Mouse (Mus musculus) ES-E14 (cell line): ENCODE data around the gene Cbr4. TPM values are rescaled to one million over a fixed set of nuclear protein-coding genes. Genes with fewer than 3 reads are reported as not detected.

Experiments
- DNase-seq: peaks from one replicate; pipeline ENCODE4 v3.0.0-alpha.2; 2013; ENCODE audit warnings: low read depth, low spot score
- H3K27ac ChIP-seq: 2 replicates; pipeline ENCODE4 v1.5.1; 2012; ENCODE audit warnings: low read depth, mild to moderate bottlenecking, low read length, moderate library complexity, mixed read lengths; ENCODE audit not compliant: poor library complexity, insufficient read depth, severe bottlenecking
- H3K36me3 ChIP-seq: 2 replicates; pipeline ENCODE4 v1.6.1; 2012; ENCODE audit warnings: mild to moderate bottlenecking, low read length, moderate library complexity, mixed read lengths; ENCODE audit not compliant: control insufficient read depth, poor library complexity, insufficient read depth, severe bottlenecking
- H3K4me1 ChIP-seq, 2 experiments: fragments of 150-350 bp in 1 of 2; sonication (generic) in 1 of 2; 2 replicates each; pipeline ENCODE4 v1.6.1; 2012; ENCODE audit warnings: low read length in 2 of 2, mild to moderate bottlenecking in 1 of 2, mixed read lengths in 1 of 2; ENCODE audit not compliant: control insufficient read depth in 2 of 2, insufficient read depth in 2 of 2, poor library complexity in 1 of 2
- H3K4me3 ChIP-seq, 2 experiments: fragments of 150-350 bp in 1 of 2; sonication (generic) in 1 of 2; 2 replicates each; pipeline ENCODE4 v1.5.1; 2012; ENCODE audit warnings: low read length in 2 of 2, low read depth in 1 of 2, mild to moderate bottlenecking in 1 of 2, mixed read lengths in 1 of 2; ENCODE audit not compliant: insufficient read depth in 1 of 2, poor library complexity in 1 of 2, severe bottlenecking in 1 of 2
- H3K9ac ChIP-seq: 2 replicates; pipeline ENCODE4 v1.6.1; 2012; ENCODE audit warnings: low read depth, mild to moderate bottlenecking, low read length, mixed read lengths; ENCODE audit not compliant: poor library complexity, insufficient read depth, severe bottlenecking
- H3K9me3 ChIP-seq: fragments of 150-350 bp; sonication (generic); 2 replicates; pipeline ENCODE4 v1.6.1; 2012; ENCODE audit warnings: low read depth, mild to moderate bottlenecking, low read length; ENCODE audit not compliant: control insufficient read depth, insufficient read depth
- CHD2 ChIP-seq: IDR thresholded peaks from 2 replicates; pipeline ENCODE4 v1.6.1; 2014; ENCODE audit warnings: mild to moderate bottlenecking, low read depth, low read length, inconsistent platforms
- HCFC1 ChIP-seq: IDR thresholded peaks from 2 replicates; pipeline ENCODE4 v1.6.1; 2012; ENCODE audit warnings: low read length, inconsistent platforms, borderline replicate concordance; ENCODE audit not compliant: insufficient read depth
- MAFK ChIP-seq: IDR thresholded peaks from 2 replicates; pipeline ENCODE4 v1.6.1; 2014; ENCODE audit warnings: mild to moderate bottlenecking, low read depth, low read length, inconsistent platforms; ENCODE audit not compliant: insufficient read depth
- ZC3H11A ChIP-seq: IDR thresholded peaks from 2 replicates; pipeline ENCODE4 v1.6.1; 2012; ENCODE audit warnings: low read depth, mild to moderate bottlenecking, inconsistent platforms, low read length, borderline replicate concordance
- ZNF384 ChIP-seq: IDR thresholded peaks from 2 replicates; pipeline ENCODE4 v1.6.1; 2012; ENCODE audit warnings: low read depth, low read length, inconsistent platforms
- in situ Hi-C, 2 experiments: fragments of 600-800 bp; cut with MboI; formaldehyde crosslinking; loops; one replicate each; pipeline ENCODE4 v1.15.1; 2025; ENCODE audit warnings: low sequenced_read_pairs in 2 of 2, inconsistent platforms in 1 of 2; ENCODE audit not compliant: unreplicated experiment in 2 of 2
- total RNA-seq: library from RNA; depleted of rRNA; stranded (reverse); fragments of 300-350 nt; gene quantifications from 2 replicates; pipeline ENCODE4 v1.2.3, GENCODE M21; 2012

The Cbr4 gene
- total RNA-seq, 1 experiment = 17.5 TPM

DNA sequence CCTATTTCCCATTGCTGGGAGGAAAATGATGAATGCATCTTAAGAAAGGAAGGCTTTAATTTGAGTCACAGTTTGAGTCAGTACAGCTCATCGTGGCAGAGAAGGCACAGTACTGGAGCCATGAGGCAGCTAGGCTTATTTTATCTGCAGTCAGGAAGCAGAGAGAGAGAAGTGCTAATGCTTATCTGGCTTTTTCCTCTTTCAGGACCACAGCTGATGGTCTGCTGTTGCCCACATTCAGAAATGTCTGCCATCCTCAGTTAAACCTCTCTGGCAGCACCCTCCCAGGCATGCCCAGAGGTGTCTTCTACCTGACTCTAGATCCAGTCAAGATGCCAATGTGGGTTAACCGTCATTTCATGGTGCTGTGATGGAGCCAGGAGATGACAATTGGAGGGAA, 23.1 kb upstream of the Cbr4 start:
- no peak for TF ChIP-seq CHD2
- TF ChIP-seq MAFK = no peak
- TF ChIP-seq ZC3H11A = no peak
- TF ChIP-seq ZNF384 = no peak
- TF ChIP-seq HCFC1 = no peak
- no peaks in the 10 kb centered on the region for H3K4me1 ChIP-seq
- DNase-seq = no peak

DNA sequence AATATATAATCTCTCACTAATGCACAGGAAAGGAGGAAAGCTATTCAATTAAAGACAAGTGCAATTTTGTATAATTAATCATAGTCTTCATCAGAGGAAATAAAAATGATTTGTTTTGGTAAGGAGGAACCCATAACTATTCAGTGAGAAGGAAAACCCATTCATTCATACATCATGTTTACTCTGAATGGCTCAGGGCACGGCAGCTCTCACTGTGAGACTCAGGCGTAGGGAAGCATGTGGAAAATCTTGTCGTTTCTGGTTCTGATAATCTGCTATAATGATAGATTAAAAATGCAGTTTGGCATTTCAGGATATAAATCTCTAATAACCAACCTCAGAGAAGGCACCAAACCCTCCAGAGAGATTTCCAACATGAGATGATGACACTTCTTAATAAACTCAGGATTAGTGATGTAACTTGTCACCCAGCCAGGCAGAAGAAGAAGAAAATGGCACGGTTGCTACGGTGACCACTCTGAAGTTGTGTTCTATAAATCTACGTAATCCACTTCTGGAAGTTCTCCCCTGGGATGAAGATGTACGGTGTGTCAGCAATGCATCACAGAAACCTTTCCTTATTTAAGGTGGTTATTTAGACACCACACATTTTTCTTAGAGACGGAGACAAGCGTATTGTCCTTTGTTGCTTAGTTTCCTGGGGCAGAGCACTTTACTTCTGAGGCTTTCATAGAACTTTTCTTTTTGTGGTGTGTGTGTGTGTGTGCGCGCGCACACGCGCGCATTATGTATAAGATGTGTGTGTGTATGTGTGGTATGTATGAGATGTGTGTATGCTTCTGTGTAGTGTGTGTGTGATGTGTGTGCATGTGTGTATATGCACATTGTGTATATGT, 20.6 kb upstream of the Cbr4 start:
- H3K27ac ChIP-seq = no peak overlapping the region
- in situ Hi-C loops = no loop called here
- H3K4me3 ChIP-seq = no peak overlapping the region
- H3K9me3 ChIP-seq = no peaks in the 10 kb centered on the region
- H3K9ac ChIP-seq = no peak overlapping the region
- no peak for TF ChIP-seq CHD2
- TF ChIP-seq HCFC1 = no peak
- no peak for TF ChIP-seq ZNF384
- no peak for TF ChIP-seq MAFK
- TF ChIP-seq ZC3H11A = no peak
- no peak for DNase-seq
- H3K4me1 ChIP-seq = no peaks in the 10 kb centered on the region
- H3K36me3 ChIP-seq = no peaks in the 10 kb centered on the region

More for the DNA sequence above, 23.1 kb upstream of the Cbr4 start:
- H3K4me3 ChIP-seq = no peak overlapping the region
- H3K36me3 ChIP-seq = no peaks in the 10 kb centered on the region
- H3K27ac ChIP-seq = no peak overlapping the region
- no peak overlapping the region for H3K9ac ChIP-seq
- in situ Hi-C loops = no loop called here
- H3K9me3 ChIP-seq = no peaks in the 10 kb centered on the region

DNA sequence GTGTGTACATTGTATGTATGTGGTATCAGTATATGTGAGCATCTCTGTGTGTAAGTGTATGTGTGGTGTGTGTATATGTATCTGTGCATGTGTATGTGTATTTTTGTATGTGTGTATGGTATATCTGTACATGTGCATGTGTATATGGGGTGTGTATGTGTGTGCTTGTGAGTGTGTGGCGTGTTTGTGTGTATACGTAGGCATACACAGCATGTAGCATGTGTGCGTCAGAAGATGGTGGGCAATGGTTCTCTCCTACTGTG, 20.1 kb upstream of the Cbr4 start:
- no peak for DNase-seq
- Histone ChIP-seq H3K9ac (no peak overlapping the region), H3K4me1 (no peaks in the 10 kb centered on the region), H3K9me3 (no peaks in the 10 kb centered on the region), H3K4me3 (no peak overlapping the region), H3K36me3 (no peaks in the 10 kb centered on the region), H3K27ac (no peak overlapping the region)
- in situ Hi-C loops = no loop called here
- TF ChIP-seq ZNF384 (no peak), MAFK (no peak), CHD2 (no peak), ZC3H11A (no peak), HCFC1 (no peak)

DNA sequence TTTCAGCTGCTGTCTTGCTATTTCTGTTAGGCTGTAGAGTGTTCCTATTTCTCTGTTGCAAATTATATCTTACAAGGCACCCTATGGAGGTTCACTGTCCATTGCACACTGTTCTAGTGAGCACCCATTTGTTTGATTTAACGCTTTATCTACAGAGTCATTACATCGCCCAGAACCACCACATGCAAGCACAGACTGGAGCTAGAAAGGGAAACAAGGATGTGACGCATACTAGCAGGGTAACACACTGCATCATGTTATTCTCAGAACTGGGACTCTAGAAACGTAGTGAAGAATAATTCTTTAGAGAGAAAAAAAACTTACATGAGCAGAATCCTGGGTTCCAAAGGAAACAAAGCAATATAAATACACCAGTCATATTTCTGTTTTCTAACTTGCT, 17.3 kb upstream of the Cbr4 start:
- in situ Hi-C loops = no loop called here
- Histone ChIP-seq H3K4me3 (no peak overlapping the region), H3K36me3 (no peaks in the 10 kb centered on the region), H3K9me3 (no peaks in the 10 kb centered on the region), H3K9ac (no peak overlapping the region), H3K27ac (no peak overlapping the region), H3K4me1 (no peaks in the 10 kb centered on the region)
- no peak for DNase-seq
- TF ChIP-seq HCFC1 = no peak
- no peak for TF ChIP-seq ZNF384
- no peak for TF ChIP-seq ZC3H11A
- TF ChIP-seq MAFK = no peak
- no peak for TF ChIP-seq CHD2

DNA sequence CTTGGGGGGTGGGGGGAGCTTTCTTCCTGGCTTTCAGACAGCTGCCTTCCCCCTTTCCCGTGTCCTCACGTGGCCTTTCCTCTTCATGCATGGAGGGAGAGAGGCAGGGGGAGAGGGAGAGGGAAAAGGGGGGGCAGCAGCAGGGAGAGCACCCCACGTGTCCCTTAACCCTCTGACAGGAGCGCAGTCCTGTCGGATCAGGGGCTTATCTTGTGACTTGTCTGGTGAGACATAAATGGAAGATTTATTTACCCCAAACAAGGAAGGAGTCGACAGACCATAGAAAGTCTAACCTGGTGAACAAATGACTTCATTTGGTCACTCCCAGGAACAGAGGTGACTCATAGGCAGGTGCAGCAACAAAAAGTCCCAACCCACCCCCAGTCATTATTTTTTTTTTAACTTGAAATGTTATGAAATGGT, 12.3 kb upstream of the Cbr4 start:
- in situ Hi-C loops = loop anchor here in 1 of 2 experiments (25.0 kb wide), 1 partner anchor 963 kb away; the partner anchor contains the start of genes Aadat and Gm10283
- H3K9me3 ChIP-seq = no peaks in the 10 kb centered on the region

More for the DNA sequence above, 12.3 kb upstream of the Cbr4 start:
- H3K9ac ChIP-seq = no peak overlapping the region
- no peak overlapping the region for H3K27ac ChIP-seq
- peaks cover 0 to 2% of the 10 kb centered on the region in 2 experiments; a peak in 1 of 4 replicates for H3K4me1 ChIP-seq
- H3K36me3 ChIP-seq = no peaks in the 10 kb centered on the region
- no peak overlapping the region for H3K4me3 ChIP-seq
- DNase-seq = no peak
- TF ChIP-seq CHD2 (no peak), MAFK (no peak), HCFC1 (no peak), ZC3H11A (no peak), ZNF384 (no peak)
